Mouse (Mus musculus) mesoderm, embryonic 11.5 days (tissue): Measurements from ENCODE around the gene Atp1a1.

ENCODE experiments used
- DNase-seq: peaks from one replicate; pipeline ENCODE4 v3.0.0-alpha.2; 2012; ENCODE audit warnings: low read depth, low spot score

Gene Atp1a1

DNA sequence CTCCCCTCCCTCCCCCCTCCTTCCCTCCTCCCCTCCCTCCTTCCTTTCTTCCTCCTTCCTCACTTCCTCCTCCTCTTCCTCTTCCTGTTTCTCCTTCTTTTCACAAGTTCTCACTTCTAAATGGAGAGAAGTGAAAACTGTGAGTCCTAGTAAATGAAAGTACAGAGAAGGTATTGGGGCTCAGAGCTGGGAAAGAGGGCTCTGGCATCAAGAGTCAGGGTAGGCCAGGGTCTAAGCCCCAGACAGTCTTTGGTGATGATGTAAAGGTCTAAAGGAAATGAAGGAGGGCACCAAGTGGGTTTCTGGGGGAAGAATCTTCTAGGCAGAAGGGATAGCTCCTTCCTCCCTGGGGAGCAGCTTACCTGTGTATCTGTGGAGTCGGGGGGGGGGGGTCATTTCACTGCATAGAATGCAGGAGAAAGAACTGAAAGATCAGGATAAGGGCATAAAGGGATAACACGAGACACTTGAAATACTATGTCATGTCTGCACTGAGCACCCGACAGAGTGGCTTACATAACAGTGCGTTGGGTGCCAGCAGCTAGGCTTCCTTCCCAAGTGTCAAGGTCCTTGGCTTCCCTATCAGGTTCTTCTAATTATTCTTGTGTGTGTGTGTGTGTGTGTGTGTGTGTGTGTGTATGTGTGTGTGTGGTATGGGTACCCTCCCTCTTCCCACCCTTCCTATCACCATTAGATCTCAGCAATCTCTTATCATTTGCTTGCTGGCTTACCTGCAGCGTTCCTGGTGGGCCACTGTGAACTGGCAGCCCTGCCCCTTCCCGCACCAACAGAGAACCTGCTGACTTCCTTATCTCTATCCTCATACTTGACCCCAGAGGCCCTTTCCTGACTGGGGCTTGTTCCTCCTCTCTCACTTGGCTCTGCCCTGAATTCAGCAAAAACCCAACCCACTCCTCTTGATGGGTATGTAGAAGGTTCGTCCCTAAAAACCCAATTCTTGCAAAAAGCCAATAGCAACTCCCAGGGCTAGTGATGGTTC, 51.6 kb downstream of the Atp1a1 start:
- no peak for DNase-seq

DNA sequence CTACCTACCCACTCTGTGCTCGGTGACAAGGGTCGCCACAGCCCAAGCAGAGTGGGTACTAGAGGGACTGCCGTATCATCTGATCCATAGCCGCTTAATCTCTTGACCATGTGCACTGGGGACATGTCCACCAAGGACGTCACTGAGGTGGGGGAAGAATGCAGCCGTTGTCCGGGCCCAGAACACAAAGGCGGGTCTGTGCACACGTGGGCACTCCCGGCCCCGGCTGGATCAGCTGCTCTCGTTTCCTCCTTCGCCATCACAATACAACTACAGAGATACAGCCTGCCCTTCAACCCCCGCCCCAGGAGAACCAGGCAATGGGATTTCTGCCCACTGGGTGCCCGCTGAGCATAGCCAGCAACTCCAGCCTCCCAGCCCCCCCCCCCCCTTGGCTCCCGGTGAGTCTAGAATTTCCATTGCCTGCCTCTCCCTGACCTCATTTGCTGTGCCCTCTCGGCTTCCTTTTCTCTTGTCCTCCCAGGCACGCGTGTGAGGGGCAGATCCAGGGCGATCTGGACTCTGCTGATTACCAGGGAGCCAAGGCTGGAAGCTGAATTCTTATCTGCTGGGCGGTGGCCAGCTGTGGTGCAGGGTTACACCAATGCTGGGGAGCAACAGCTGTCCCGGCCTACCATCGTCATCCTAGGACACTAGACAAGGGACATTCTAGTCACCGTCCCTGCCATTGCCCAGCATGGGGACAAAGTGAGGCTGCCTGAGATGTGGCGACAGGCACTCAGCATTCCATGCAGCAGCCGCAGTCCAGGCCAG, 52.8 kb downstream of the Atp1a1 start:
- DNase-seq = peak; percentile 25

DNA sequence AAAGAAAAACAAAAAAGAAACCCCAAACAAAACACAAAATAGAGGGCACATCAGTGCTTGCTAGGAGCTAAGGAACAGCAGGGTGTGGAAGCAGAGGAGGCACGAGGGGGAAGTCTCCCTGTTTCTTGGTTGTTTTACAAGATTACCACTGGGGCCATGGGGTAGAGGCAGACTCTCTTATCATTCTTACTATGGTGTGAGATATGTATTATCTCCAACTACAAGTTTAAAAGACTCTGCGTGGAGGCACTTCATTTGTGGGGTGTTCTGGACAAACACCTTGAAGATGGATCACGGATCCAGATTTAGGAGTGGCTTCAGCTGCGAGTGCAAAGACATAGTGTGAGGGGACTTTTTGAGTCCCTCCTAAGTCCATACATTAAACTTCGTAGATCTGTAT, 54.7 kb downstream of the Atp1a1 start:
- no peak for DNase-seq

- peak; percentile 63 for DNase-seq
Observed at GRCm38 (mm10) chr3:101544116-101544515, 60.4 kb downstream of the Atp1a1 start.

GRCm38 (mm10) chr3:101541571-101541970, 62.9 kb downstream of the Atp1a1 start:
- DNase-seq = no peak

DNA sequence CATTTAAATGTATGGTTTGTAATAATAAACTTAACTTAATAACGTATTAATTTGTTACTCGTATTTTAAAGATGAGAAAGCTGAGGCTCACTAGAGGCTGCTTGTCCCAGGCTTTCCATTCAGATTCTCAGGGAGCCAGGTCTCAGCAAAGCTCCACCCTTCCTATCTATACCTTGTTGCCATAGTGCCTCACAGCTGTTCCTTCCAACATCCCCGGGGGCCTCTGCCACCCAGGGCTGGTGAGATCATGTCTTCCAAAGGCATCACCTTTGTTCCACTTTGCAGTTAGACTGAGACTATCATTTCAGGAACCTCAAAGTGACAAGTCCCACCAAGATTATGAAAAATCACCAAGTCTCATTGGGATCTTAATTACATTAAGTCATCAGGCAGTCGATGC, 63.9 kb downstream of the Atp1a1 start:
- no peak for DNase-seq

DNA sequence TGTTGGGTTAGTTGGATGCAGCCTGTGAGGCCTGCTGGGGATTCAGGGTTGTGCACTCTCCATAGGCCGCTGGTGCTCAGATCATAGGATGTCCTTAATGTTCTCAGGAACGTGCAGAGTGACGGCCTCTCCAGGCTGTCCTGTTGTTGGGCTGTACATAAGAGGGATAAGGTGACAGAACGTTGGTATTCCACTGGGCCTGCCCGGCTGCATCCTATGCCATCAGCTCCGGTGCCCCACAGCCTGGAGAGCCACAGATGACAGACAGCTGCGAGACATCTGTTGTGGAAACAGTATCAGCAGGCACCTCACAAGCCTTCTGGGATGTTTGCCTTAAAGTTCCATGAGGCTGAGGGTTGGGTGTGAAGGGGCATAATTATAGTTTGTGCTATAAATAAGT, 68.2 kb downstream of the Atp1a1 start:
- DNase-seq = no peak

DNA sequence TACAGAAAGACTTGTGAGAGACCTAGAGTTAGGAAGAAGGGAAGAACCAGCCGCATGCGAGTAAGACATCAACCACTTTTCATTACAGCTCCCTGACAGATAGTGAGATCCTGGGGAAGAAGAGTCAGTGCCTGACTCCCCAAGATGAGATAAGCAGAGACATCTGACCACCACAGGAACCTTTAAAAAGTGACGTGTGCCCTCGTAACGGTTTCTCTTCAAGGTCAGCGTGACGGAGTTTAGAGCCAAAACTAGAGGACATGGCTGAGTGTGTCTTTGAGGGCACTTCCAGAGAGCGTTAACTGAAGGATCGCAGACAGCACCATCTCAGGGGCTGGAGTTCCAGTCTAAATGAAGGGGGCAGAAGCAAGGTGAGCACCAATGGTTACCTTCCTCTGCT, 70.2 kb downstream of the Atp1a1 start:
- no peak for DNase-seq

GRCm38 (mm10) chr3:101533373-101533772, 71.1 kb downstream of the Atp1a1 start:
- no peak for DNase-seq

- no peak for DNase-seq
Observed at GRCm38 (mm10) chr3:101530928-101531327, 73.6 kb downstream of the Atp1a1 start.

- no peak for DNase-seq
Observed at GRCm38 (mm10) chr3:101528900-101529594, 75.4 kb downstream of the Atp1a1 start.

- no peak for DNase-seq
Observed at GRCm38 (mm10) chr3:101528157-101528899, 76.2 kb downstream of the Atp1a1 start.

- DNase-seq = no peak
Observed at GRCm38 (mm10) chr3:101526603-101527002, 77.9 kb downstream of the Atp1a1 start.
